In the genomic region with DNA sequence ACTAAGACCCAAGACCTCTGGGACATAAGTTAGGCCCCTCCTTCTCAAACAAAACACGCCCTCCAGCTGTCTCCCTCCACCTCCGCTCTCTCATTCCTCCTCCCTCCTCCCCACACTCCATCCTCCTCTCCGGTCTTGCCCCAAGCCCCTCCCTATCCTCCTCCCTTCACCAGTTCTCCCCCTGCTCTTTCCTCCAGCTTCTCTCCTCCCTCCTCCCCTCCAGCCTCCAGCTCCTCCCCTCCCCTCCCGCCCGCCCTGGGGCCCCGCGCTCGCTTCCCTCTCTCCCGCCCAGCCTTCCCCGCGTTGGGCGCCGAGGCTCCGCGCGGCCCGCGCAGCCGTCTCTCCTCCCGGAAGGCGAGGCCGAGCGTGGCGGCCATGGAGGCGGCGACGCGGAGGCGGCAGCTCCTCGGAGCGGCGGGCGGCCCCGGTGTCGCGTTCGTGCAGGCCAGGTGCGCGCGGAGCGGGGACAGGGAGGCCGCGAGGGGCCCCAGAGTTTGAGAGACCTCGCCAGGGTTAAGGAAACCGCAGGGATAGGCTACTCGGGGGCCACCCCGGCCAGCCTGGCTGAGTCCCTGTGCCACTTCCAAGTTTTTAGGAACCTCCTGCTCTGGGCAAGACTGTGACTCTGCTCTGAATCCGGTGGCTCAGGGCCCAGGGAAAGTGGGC, we compare ENCODE assay signal across 8 mouse cellular contexts. TPM values are rescaled to one million over a fixed set of nuclear protein-coding genes. Genes with fewer than 3 reads are reported as not detected.
DNase-seq lines count a peak whose midpoint lies in the region; ATAC-seq lines count a peak whose summit lies in the region.

TSS of gene Cln6 (plus strand) at position 280 of the 666 bp plus-strand sequence.

- H3K36me3 ChIP-seq in intestine, embryonic 15.5 days: no peaks in the 10 kb centered on the region
- H3K36me3 ChIP-seq in midbrain, embryonic 10.5 days: no peaks in the 10 kb centered on the region

- peak within 1 kb of the TSS; percentile 78 for H3K4me3 ChIP-seq in intestine, embryonic 15.5 days (replicated peaks)
- peak within 1 kb of the TSS; percentile 84 for H3K4me3 ChIP-seq in midbrain, embryonic 10.5 days

- peak; percentile 93 for ATAC-seq in intestine, embryonic 15.5 days

- peaks cover 23% of the 10 kb centered on the region for H3K4me1 ChIP-seq in intestine, embryonic 15.5 days (replicated peaks)
- peaks cover 45% of the 10 kb centered on the region for H3K4me1 ChIP-seq in midbrain, embryonic 10.5 days

- peak within 1 kb of the TSS; percentile 81 for H3K4me2 ChIP-seq in intestine, embryonic 15.5 days (replicated peaks)

- H3K9ac ChIP-seq in intestine, embryonic 15.5 days: peak within 1 kb of the TSS; percentile 94

- H3K9me3 ChIP-seq in intestine, embryonic 15.5 days: no peaks in the 10 kb centered on the region
- no peaks in the 10 kb centered on the region for H3K9me3 ChIP-seq in midbrain, embryonic 10.5 days (replicated peaks)

- DNase-seq in layer of hippocampus, adult 11-12 months (ENCODE audit: low spot score): peak; percentile 51
- no peak for DNase-seq in layer of hippocampus, adult 9-10 months (ENCODE audit: low spot score)
- peak; percentile 91 for DNase-seq in embryo, embryonic 10.5 days (ENCODE audit: low spot score)
- DNase-seq in gastrocnemius, postnatal 36 days: peak; percentile 61 to 63
- peak; percentile 61 to 75 for DNase-seq in left cerebral cortex, postnatal 36 days (ENCODE audit: low spot score in 2 of 2)
- peak; percentile 83 for DNase-seq in midbrain, embryonic 10.5 days (ENCODE audit: low spot score)
- peak; percentile 41 to 52 for DNase-seq in spleen, adult 18-20 months

- WGBS in intestine, embryonic 15.5 days: under 1% methylated on average over 47 of the region's 48 CpGs
- under 1% methylated on average over 45 of the region's 48 CpGs for WGBS in midbrain, embryonic 10.5 days

- peak within 1 kb of the TSS; percentile 95 for H3K27ac ChIP-seq in intestine, embryonic 15.5 days
- peak within 1 kb of the TSS; percentile 96 for H3K27ac ChIP-seq in midbrain, embryonic 10.5 days (replicated peaks)

- H3K27me3 ChIP-seq in intestine, embryonic 15.5 days (replicated peaks): no peaks in the 10 kb centered on the region
- H3K27me3 ChIP-seq in midbrain, embryonic 10.5 days (ENCODE audit: low read depth, poor library complexity, severe bottlenecking): peaks cover 5% of the 10 kb centered on the region

- intact Hi-C loops in gastrocnemius, postnatal 36 days (cut with DNase I): no loop called here
- intact Hi-C loops in left cerebral cortex, postnatal 36 days (cut with DNase I): no loop called here

RNA-seq across cellular contexts. Expression of gene Cln6, which starts in this region (rescaled TPM):
- 10 to 100 TPM; 14.4 to 18.6 TPM for total RNA-seq in gastrocnemius, postnatal 36 days (2021)
- polyA plus RNA-seq in intestine, embryonic 15.5 days (2015; fragmentation: Nextera tagmentation; extraction: Ambion mirVana): 29.6 and 30.6 TPM in 2 replicates
- 10 to 100 TPM; 10.3 to 13.7 TPM for total RNA-seq in left cerebral cortex, postnatal 36 days (2021)
- 10.2 and 13.3 TPM in 2 replicates for polyA plus RNA-seq in midbrain, embryonic 10.5 days (2016; fragmentation: Nextera tagmentation; extraction: Ambion mirVana)
